Mouse (Mus musculus): ENCODE data around the gene Nfia.

DNA sequence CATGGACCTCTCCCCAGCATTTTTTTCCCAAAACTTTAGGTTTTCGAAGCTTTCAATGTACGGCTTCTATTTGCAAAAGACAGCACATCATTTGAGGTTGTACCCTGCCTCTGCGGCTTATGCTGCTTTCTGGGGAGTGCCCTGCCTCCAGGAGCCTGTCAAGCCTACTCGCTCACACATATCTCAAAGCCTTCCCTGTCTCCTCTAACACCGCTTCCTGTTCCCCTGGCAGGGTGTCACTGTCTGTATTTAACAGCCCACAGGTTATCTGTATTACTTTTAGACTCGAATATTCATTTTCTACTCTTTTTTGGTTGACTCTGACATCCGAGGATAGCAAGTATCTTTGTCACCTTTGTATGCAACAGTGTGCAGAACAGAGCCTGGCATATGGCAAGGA is 304.1 kb downstream of the Nfia start:
- TF ChIP-seq CTCF (IDR thresholded peaks at IDR 0.05; ENCODE audit: low read depth, low read length) (no peak), EP300 (IDR thresholded peaks at IDR 0.05; ENCODE audit: insufficient read depth, low read depth, low read length) (no peak)
